In genomic region chr16:93711411-93712188, GRCm38 (mm10) we compare ENCODE assay signal across 8 mouse cellular contexts. TPM values are rescaled to one million over a fixed set of nuclear protein-coding genes. Genes with fewer than 3 reads are reported as not detected.
DNase-seq lines count a peak whose midpoint lies in the region; ATAC-seq and TF ChIP-seq lines count a peak whose summit lies in the region.

Dop1b (plus strand) TSS chr16:93711904.

- peak; percentile 94 for ATAC-seq in embryonic facial prominence, embryonic 15.5 days (ENCODE audit: insufficient number of reproducible peaks, low FRiP score, low TSS enrichment, low read depth)
- ATAC-seq in limb, embryonic 14.5 days (ENCODE audit: low FRiP score, low read depth) = peak; percentile 93
- ATAC-seq in midbrain, postnatal 0 days (ENCODE audit: low FRiP score) = peak; percentile 89

- DNase-seq in 416B (ENCODE audit: low read depth) = peak; percentile 100
- peak; percentile 98 for DNase-seq in heart, adult 8-10 months (ENCODE audit: low spot score)
- peak; percentile 98 for DNase-seq in kidney, adult 9 months
- peak; percentile 95 for DNase-seq in limb, embryonic 14.5 days (ENCODE audit: low spot score)
- peak; percentile 97 for DNase-seq in midbrain, postnatal 0 days (ENCODE audit: low spot score)
- DNase-seq in spleen, postnatal 14 days (ENCODE audit: low spot score in 2 of 2) = peak; percentile 100

- H3K27me3 ChIP-seq in embryonic facial prominence, embryonic 15.5 days = peaks cover 11% of the 10 kb centered on the region
- peaks cover 10% of the 10 kb centered on the region; the same call in 1 of the 2 replicates for H3K27me3 ChIP-seq in limb, embryonic 14.5 days (ENCODE audit: control insufficient read depth, insufficient read depth, low read length)
- 0 out of 2 replicates have a peak, but pooled peaks cover 4% of the 10 kb centered on the region for H3K27me3 ChIP-seq in midbrain, postnatal 0 days (ENCODE audit: insufficient read depth, low read length)

- peaks cover 7% of the 10 kb centered on the region; the same call in 1 of the 2 replicates for H3K4me1 ChIP-seq in bone marrow, adult 2 months (ENCODE audit: control insufficient read depth, insufficient read depth, low read length)
- peaks cover 13% of the 10 kb centered on the region for H3K4me1 ChIP-seq in embryonic facial prominence, embryonic 15.5 days
- peaks cover 5% of the 10 kb centered on the region; the same call in 1 of the 2 replicates for H3K4me1 ChIP-seq in limb, embryonic 14.5 days (ENCODE audit: control insufficient read depth, insufficient read depth, low read length)
- peaks cover 5% of the 10 kb centered on the region; the same call in 1 of the 2 replicates for H3K4me1 ChIP-seq in midbrain, postnatal 0 days (ENCODE audit: insufficient read depth, low read length)

- H3K9me3 ChIP-seq in embryonic facial prominence, embryonic 15.5 days (replicated peaks) = no peaks in the 10 kb centered on the region
- H3K9me3 ChIP-seq in limb, embryonic 14.5 days (ENCODE audit: control insufficient read depth, low read length) = no peaks in the 10 kb centered on the region
- no peaks in the 10 kb centered on the region for H3K9me3 ChIP-seq in midbrain, postnatal 0 days (ENCODE audit: low read length)

- H3K4me2 ChIP-seq in embryonic facial prominence, embryonic 15.5 days (replicated peaks) = peak within 1 kb of the TSS; percentile 95
- peak within 1 kb of the TSS; percentile 95 for H3K4me2 ChIP-seq in limb, embryonic 14.5 days (replicated peaks; ENCODE audit: low read depth, low read length, severe bottlenecking)
- H3K4me2 ChIP-seq in midbrain, postnatal 0 days (ENCODE audit: low read depth, low read length, poor library complexity, severe bottlenecking) = peak within 1 kb of the TSS; percentile 82

- TF ChIP-seq CTCF in bone marrow, adult 2 months (IDR thresholded peaks at IDR 0.05; ENCODE audit: control insufficient read depth, insufficient read depth, low read length) = no peak
- TF ChIP-seq CTCF in midbrain, postnatal 0 days (IDR thresholded peaks at IDR 0.05) = no peak

- WGBS in bone marrow, adult 2 months = under 1% methylated on average over 77 of the region's 77 CpGs
- under 1% methylated on average over 66 of the region's 77 CpGs for WGBS in embryonic facial prominence, embryonic 15.5 days
- 2% methylated on average over 29 of the region's 77 CpGs for WGBS in limb, embryonic 14.5 days
- WGBS in midbrain, postnatal 0 days = 1% methylated on average over 60 of the region's 77 CpGs

- H3K4me3 ChIP-seq in bone marrow, adult 2 months (replicated peaks; ENCODE audit: control insufficient read depth, low read depth, low read length) = peak within 1 kb of the TSS; percentile 93
- H3K4me3 ChIP-seq in embryonic facial prominence, embryonic 15.5 days (replicated peaks) = peak within 1 kb of the TSS; percentile 82
- H3K4me3 ChIP-seq in limb, embryonic 14.5 days (replicated peaks; ENCODE audit: low read length) = peak within 1 kb of the TSS; percentile 75
- H3K4me3 ChIP-seq in midbrain, postnatal 0 days (ENCODE audit: low read depth, low read length) = peak within 1 kb of the TSS; percentile 87

- no peaks in the 10 kb centered on the region for H3K36me3 ChIP-seq in embryonic facial prominence, embryonic 15.5 days
- H3K36me3 ChIP-seq in limb, embryonic 14.5 days (ENCODE audit: control insufficient read depth, insufficient read depth, low read length) = 0 out of 2 replicates have a peak, but pooled peaks cover 3% of the 10 kb centered on the region
- H3K36me3 ChIP-seq in midbrain, postnatal 0 days (ENCODE audit: insufficient read depth, low read length) = peaks cover 8% of the 10 kb centered on the region; the same call in 1 of the 2 replicates

- H3K9ac ChIP-seq in embryonic facial prominence, embryonic 15.5 days = peak within 1 kb of the TSS; percentile 70
- H3K9ac ChIP-seq in limb, embryonic 14.5 days (ENCODE audit: low read depth, low read length, severe bottlenecking) = peak within 1 kb of the TSS; percentile 77
- peak within 1 kb of the TSS; percentile 89 for H3K9ac ChIP-seq in midbrain, postnatal 0 days (replicated peaks; ENCODE audit: low read length, poor library complexity, severe bottlenecking)

- TF ChIP-seq POLR2A in bone marrow, adult 2 months (IDR thresholded peaks at IDR 0.05; ENCODE audit: borderline replicate concordance, control insufficient read depth, low read depth, low read length) = peak; percentile 88; the same call in 1 of the 2 replicates
- TF ChIP-seq POLR2A in limb, embryonic 14.5 days (IDR thresholded peaks at IDR 0.05; ENCODE audit: borderline replicate concordance, extremely low read depth, insufficient read depth, insufficient read length) = 0 out of 2 replicates have a peak, but pooled peaks have one; percentile 57

- peak within 1 kb of the TSS; percentile 99 for H3K27ac ChIP-seq in bone marrow, adult 2 months (ENCODE audit: control insufficient read depth, insufficient read depth, low read depth, low read length, poor library complexity)
- peak within 1 kb of the TSS; percentile 72 for H3K27ac ChIP-seq in embryonic facial prominence, embryonic 15.5 days (replicated peaks)
- H3K27ac ChIP-seq in limb, embryonic 14.5 days (replicated peaks; ENCODE audit: low read depth, low read length) = no peak within 1 kb of the TSS
- peak within 1 kb of the TSS; percentile 86 for H3K27ac ChIP-seq in midbrain, postnatal 0 days (ENCODE audit: low read depth, low read length)

RNA-seq across cellular contexts. Expression of gene Dop1b, which starts in this region (rescaled TPM):
- 36.9 and 49.2 TPM in 2 replicates for polyA plus RNA-seq in bone marrow, adult 2 months (2011; ENCODE audit: insufficient read depth, insufficient read length, low replicate concordance, missing spikeins)
- polyA plus RNA-seq in embryonic facial prominence, embryonic 15.5 days (2015; fragmentation: Nextera tagmentation; extraction: Ambion mirVana) = 15.1 and 17.3 TPM in 2 replicates
- 10 to 100 TPM; 16.6 to 19.7 (median 16.8) TPM for total RNA-seq in heart, adult 8-10 months (2022)
- polyA plus RNA-seq in limb, embryonic 14.5 days (2012; rRNA removed) = 18.9 and 21.3 TPM in 2 replicates
- polyA plus RNA-seq in limb, embryonic 14.5 days (2014; fragmentation: Nextera tagmentation; extraction: Ambion mirVana) = 13.0 and 13.8 TPM in 2 replicates
- 67.6 and 102 TPM in 2 replicates for total RNA-seq in midbrain, postnatal 0 days (2014; rRNA removed)
- 26.1 and 27.8 TPM in 2 replicates for polyA plus RNA-seq in midbrain, postnatal 0 days (2015; fragmentation: Nextera tagmentation; extraction: Ambion mirVana)
